Mouse (Mus musculus): ENCODE results near the gene Cyp46a1. TPM values are rescaled to one million over a fixed set of nuclear protein-coding genes. Genes with fewer than 3 reads are reported as not detected.

The Cyp46a1 gene
- polyA plus RNA-seq, 1 experiment from 2014 or later = 24.6 TPM

DNA sequence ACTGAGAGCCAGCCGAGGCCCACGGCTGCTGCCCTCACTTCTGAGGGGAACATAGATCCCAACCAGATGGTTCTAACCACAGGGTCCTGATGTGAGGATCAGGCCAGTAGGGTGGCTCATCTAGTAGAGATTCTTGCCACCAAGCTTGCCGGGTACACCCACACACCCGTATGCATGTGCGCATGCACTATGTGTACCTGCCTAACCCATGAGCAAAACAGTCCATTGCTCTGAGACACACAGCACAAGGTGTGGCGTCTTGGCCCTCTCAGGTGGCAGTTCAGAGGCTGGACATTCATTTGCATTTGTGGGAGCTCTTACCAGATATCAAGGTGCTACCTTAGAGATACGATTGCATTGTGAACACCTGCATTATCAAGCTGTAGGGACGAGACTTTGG lies 14.0 kb downstream of the Cyp46a1 start:
- H3K9ac ChIP-seq = no peak overlapping the region
- no peak for ATAC-seq (ENCODE audit: low FRiP score)
- no peak overlapping the region for H3K4me2 ChIP-seq
- H3K4me1 ChIP-seq = peaks cover 9% of the 10 kb centered on the region; the same call in 1 of the 2 replicates
- H3K36me3 ChIP-seq (replicated peaks) = no peaks in the 10 kb centered on the region
- H3K4me3 ChIP-seq (replicated peaks) = no peak overlapping the region
- peaks cover 31% of the 10 kb centered on the region for H3K27me3 ChIP-seq
- H3K27ac ChIP-seq = no peak overlapping the region
- no peaks in the 10 kb centered on the region for H3K9me3 ChIP-seq
- WGBS = 81% methylated on average over 8 of the region's 8 CpGs

DNA sequence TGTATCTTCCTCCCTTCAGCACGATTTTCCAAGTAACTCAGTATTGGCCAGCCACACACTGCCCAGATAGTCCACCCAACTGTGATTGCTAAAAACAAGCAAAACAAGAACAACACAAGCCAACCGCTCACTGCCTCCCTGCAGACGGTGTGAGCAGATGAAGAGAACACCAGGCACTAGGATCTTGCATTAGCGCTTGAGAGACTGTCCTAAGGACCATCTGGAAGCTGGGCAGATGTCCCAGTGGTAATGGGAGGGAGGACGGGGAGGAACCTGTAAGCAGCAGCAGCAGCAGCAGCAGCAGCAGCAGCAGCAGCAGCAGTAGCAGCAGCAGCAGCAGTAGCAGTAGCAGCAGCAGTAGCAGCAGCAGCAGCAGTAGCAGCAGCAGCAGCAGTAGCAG lies 14.8 kb downstream of the Cyp46a1 start:
- H3K27ac ChIP-seq = no peak overlapping the region
- H3K27me3 ChIP-seq = peaks cover 39% of the 10 kb centered on the region
- WGBS = 79% methylated on average over 5 of the region's 5 CpGs
- no peaks in the 10 kb centered on the region for H3K9me3 ChIP-seq
- H3K4me1 ChIP-seq = peaks cover 9% of the 10 kb centered on the region; the same call in 1 of the 2 replicates
- no peak overlapping the region for H3K4me2 ChIP-seq
- H3K4me3 ChIP-seq (replicated peaks) = no peak overlapping the region
- H3K9ac ChIP-seq = no peak overlapping the region
- H3K36me3 ChIP-seq (replicated peaks) = no peaks in the 10 kb centered on the region
- no peak for ATAC-seq (ENCODE audit: low FRiP score)

DNA sequence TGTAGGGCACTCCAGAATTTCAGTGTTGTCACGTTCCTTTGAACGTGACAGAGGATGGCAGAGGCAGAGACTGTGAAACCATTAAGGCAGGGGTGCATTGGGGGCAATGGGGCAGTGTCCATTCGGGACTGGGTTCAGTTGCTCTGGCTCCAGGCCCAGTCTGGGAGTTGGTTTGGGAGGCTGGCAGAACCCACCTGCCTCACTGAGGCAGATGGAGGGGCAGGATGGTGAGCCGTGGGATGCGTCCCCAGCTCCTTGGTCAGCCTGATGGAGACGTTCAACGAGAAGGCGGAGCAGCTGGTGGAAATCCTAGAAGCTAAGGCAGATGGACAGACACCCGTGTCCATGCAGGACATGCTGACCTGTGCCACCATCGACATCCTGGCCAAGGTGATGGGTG lies 16.8 kb downstream of the Cyp46a1 start:
- no peak overlapping the region for H3K4me3 ChIP-seq (replicated peaks)
- H3K9ac ChIP-seq = no peak overlapping the region
- no peak for ATAC-seq (ENCODE audit: low FRiP score)
- H3K4me1 ChIP-seq = peaks cover 9% of the 10 kb centered on the region; the same call in 1 of the 2 replicates
- H3K27me3 ChIP-seq = peaks cover 44% of the 10 kb centered on the region
- no peak overlapping the region for H3K4me2 ChIP-seq
- WGBS = 92% methylated on average over 10 of the region's 10 CpGs
- H3K36me3 ChIP-seq (replicated peaks) = 0 out of 2 replicates have a peak, but pooled peaks cover 3% of the 10 kb centered on the region
- peaks cover 3% of the 10 kb centered on the region; the same call in 1 of the 2 replicates for H3K9me3 ChIP-seq
- no peak overlapping the region for H3K27ac ChIP-seq

DNA sequence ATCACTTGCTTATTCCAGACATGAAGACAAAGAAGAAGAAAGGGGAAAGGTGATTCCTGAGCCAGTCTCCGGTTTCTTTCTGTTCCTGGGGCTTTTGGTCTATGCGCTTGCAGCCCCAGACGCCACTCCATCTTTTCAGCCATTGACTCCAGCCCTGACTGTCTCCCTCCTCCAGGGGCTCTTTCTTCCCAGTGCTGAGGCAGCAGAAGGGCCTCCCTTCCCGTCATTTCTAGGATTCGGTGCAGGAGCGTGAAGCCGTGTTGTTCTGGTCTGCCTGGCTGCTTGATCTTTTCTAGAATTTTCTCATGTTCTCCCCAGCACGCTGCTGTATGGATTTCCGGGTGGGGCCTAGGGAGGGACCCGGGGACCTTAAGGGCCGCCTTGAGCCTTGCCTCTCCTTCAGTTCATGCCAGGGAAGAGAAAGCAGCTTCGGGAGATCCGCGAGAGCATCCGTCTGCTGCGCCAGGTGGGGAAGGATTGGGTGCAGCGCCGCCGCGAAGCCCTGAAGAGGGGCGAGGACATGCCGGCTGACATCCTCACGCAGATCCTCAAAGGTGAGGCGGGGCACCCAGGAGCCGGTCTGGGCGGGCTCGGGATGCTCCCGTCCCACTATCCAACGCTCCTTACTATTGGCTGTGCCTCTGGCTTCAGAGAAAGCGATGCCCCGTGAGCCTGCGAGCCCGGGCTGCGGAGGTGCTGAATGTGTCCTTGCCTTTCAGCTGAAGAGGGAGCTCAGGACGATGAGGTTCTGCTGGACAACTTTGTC lies 18.4 kb downstream of the Cyp46a1 start:
- WGBS = 11% methylated on average over 35 of the region's 35 CpGs
- Histone ChIP-seq H3K9ac (peak overlapping the region; percentile 22; the same call in 1 of the 2 replicates), H3K4me2 (peak overlapping the region; percentile 47), H3K27ac (no peak overlapping the region), H3K27me3 (peaks cover 44% of the 10 kb centered on the region), H3K4me3 (replicated peaks) (peak overlapping the region; percentile 23), H3K36me3 (replicated peaks) (0 out of 2 replicates have a peak, but pooled peaks cover 5% of the 10 kb centered on the region), H3K9me3 (peaks cover 6% of the 10 kb centered on the region; the same call in 1 of the 2 replicates), H3K4me1 (peaks cover 9% of the 10 kb centered on the region; the same call in 1 of the 2 replicates)
- ATAC-seq (ENCODE audit: low FRiP score) = no peak

DNA sequence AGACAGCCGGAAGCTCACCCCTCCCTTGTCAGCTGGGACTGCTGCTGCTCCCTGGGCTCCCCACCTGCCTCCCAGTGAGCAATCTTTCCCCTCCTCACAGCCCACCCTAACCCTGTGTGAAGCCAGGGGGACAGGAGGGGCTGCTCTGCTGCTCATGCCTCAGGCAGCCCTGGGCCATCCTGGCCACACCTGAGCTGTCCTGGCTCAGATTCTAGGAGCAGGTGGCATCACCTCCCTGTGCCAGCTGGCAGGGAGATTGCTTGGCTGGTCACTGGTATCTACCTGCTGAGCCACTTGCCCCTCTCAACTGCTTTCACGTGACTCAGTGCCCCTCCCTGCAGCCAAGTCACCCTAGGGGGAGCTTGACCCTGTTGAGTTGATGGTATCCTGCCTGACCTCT lies 20.1 kb downstream of the Cyp46a1 start:
- Histone ChIP-seq H3K9me3 (peaks cover 6% of the 10 kb centered on the region; the same call in 1 of the 2 replicates), H3K4me3 (replicated peaks) (no peak overlapping the region), H3K27me3 (peaks cover 44% of the 10 kb centered on the region), H3K4me1 (peaks cover 9% of the 10 kb centered on the region; the same call in 1 of the 2 replicates), H3K9ac (no peak overlapping the region), H3K27ac (no peak overlapping the region), H3K4me2 (no peak overlapping the region), H3K36me3 (replicated peaks) (0 out of 2 replicates have a peak, but pooled peaks cover 5% of the 10 kb centered on the region)
- ATAC-seq (ENCODE audit: low FRiP score) = no peak
- 64% methylated on average over 2 of the region's 2 CpGs for WGBS

DNA sequence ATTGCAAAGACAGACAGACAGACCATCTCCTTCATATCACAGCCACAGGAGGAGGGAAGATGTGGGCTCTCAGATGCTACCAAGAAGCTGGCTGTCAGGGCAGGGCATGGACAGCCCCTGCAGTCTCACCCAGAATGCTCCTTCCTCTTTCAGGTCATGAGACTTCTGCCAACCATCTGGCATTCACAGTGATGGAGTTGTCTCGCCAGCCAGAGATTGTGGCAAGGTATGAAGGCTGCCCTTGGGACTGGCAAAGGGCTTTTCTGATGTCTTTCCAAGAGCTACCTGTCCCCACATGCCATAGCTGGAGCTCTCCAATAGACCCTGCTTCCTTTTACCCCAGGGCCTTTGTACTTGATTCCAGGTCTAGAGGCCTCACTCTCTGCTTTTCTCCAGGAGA lies 21.1 kb downstream of the Cyp46a1 start:
- Histone ChIP-seq H3K9ac (no peak overlapping the region), H3K4me1 (peaks cover 9% of the 10 kb centered on the region; the same call in 1 of the 2 replicates), H3K27ac (no peak overlapping the region), H3K4me3 (replicated peaks) (no peak overlapping the region), H3K27me3 (peaks cover 41% of the 10 kb centered on the region), H3K9me3 (peaks cover 6% of the 10 kb centered on the region; the same call in 1 of the 2 replicates), H3K36me3 (replicated peaks) (0 out of 2 replicates have a peak, but pooled peaks cover 5% of the 10 kb centered on the region), H3K4me2 (no peak overlapping the region)
- no peak for ATAC-seq (ENCODE audit: low FRiP score)
- 83% methylated on average over 1 of the region's 1 CpGs for WGBS

DNA sequence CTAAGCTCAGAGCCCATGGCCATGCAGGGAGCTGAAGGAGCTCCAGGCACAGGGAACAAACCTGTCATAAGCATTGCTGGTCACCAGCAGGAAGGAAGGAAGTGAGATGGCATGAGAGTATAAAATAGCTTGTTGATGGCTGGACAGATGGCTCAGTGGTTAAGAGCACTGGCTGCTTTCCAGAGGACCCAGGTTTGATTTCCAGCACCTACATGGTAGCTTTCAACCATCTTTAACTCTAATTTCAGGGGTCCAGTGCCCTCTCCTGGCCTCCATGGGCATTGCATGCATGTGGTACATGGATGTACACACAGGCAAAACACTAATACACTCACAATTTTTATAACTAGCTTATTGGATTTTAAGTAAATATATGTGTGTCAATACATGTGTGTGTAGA lies 21.8 kb downstream of the Cyp46a1 start:
- no peak overlapping the region for H3K4me3 ChIP-seq (replicated peaks)
- H3K9ac ChIP-seq = no peak overlapping the region
- no peak overlapping the region for H3K4me2 ChIP-seq
- no peak overlapping the region for H3K27ac ChIP-seq
- H3K9me3 ChIP-seq = peaks cover 6% of the 10 kb centered on the region; the same call in 1 of the 2 replicates
- peaks cover 35% of the 10 kb centered on the region for H3K27me3 ChIP-seq
- peaks cover 9% of the 10 kb centered on the region; the same call in 1 of the 2 replicates for H3K4me1 ChIP-seq
- ATAC-seq (ENCODE audit: low FRiP score) = no peak
- H3K36me3 ChIP-seq (replicated peaks) = 0 out of 2 replicates have a peak, but pooled peaks cover 5% of the 10 kb centered on the region

DNA sequence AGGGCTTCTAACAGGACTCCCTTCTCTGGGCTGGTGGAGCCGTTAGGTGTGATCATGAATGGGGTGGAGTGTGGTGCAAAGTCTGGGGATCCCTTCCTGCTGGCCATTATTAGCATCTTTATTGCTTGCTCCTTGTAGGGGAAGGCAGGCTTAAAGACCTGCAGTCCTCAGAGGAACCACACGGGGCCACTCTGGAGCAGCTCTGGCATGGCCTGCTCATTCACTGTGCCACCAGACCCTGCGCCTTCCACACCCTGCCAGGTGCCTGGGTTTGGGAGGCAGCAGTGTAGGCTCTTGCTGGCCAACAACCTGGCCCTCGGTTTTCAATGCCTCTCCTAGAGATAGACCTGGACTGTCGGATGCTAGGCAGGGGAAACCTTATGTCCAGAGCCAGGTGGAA lies 29.6 kb downstream of the Cyp46a1 start:
- Histone ChIP-seq H3K4me1 (peaks cover 14% of the 10 kb centered on the region), H3K27me3 (no peaks in the 10 kb centered on the region; the same call in 1 of the 2 replicates), H3K9me3 (no peaks in the 10 kb centered on the region), H3K9ac (no peak overlapping the region), H3K36me3 (replicated peaks) (no peaks in the 10 kb centered on the region), H3K4me2 (no peak overlapping the region), H3K4me3 (replicated peaks) (no peak overlapping the region), H3K27ac (no peak overlapping the region)
- peak; percentile 89 for ATAC-seq (ENCODE audit: low FRiP score)
- 4% methylated on average over 5 of the region's 5 CpGs for WGBS

DNA sequence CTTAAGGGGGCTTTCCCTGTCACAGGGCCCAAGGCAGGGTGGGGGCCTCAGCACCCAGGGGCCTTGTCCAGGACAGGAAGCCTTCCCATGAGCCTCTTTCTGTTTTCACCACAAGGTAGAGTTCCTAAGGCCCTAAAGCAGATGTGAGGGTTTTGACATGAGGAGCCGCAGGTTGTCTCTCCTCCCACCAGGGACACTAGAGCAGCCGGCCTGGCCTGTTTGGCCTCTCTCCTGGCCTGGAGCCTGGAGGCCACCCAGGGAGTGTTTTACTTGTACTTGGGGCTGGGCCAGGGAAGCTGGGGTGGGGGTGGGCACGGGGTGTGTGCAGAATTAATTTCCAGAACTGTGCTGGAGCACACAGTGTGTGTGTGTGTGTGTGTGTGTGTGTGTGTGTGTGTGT lies 31.2 kb downstream of the Cyp46a1 start:
- Histone ChIP-seq H3K9ac (no peak overlapping the region), H3K9me3 (no peaks in the 10 kb centered on the region), H3K4me1 (peaks cover 14% of the 10 kb centered on the region), H3K4me3 (replicated peaks) (no peak overlapping the region), H3K27me3 (no peaks in the 10 kb centered on the region; the same call in 1 of the 2 replicates), H3K27ac (no peak overlapping the region), H3K36me3 (replicated peaks) (no peaks in the 10 kb centered on the region), H3K4me2 (no peak overlapping the region)
- ATAC-seq (ENCODE audit: low FRiP score) = no peak
- 33% methylated on average over 3 of the region's 3 CpGs for WGBS

DNA sequence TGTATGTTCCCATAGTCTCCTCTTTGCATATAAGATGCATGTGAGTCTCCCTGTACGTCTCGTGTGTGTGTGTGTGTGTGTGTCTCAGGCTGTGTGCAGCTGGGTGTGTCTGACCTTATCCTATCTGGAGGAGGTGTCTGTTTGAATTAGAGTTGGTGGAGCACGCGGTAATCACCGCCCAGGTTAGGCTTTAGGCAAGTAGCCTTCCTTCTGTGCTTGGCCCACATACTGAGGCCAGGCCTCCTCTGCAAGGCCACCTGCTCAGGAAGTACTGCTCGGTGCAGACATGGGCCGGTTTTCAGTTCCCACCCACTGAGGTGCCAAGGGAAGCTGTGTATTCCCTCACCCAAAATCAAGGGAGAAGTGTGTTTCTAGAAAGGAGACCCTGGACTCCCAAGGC lies 31.7 kb downstream of the Cyp46a1 start:
- Histone ChIP-seq H3K4me2 (no peak overlapping the region), H3K27me3 (no peaks in the 10 kb centered on the region; the same call in 1 of the 2 replicates), H3K9ac (no peak overlapping the region), H3K27ac (no peak overlapping the region), H3K9me3 (no peaks in the 10 kb centered on the region), H3K36me3 (replicated peaks) (no peaks in the 10 kb centered on the region), H3K4me1 (peaks cover 16% of the 10 kb centered on the region), H3K4me3 (replicated peaks) (no peak overlapping the region)
- WGBS = 79% methylated on average over 7 of the region's 7 CpGs
- ATAC-seq (ENCODE audit: low FRiP score) = no peak

DNA sequence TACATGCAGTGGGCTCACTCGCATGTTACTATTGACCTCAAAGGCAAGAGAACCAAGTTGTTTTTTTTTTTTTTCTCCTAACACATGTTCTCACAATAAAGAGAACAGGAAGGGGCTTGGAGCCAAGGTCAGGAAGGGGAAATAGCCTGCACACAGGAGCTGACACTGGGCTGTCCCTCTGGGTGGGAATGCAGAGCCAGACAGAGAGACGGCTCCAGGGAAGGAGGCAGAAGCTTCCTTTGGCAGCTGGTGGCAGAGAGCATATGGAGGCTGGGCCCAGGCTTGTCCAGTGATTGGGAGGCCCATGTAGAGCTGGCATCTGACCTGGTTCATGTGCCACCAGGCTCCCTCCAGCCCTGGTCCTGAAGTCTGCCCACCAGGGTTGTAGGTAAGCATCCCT lies 33.7 kb downstream of the Cyp46a1 start:
- Histone ChIP-seq H3K4me1 (peaks cover 17% of the 10 kb centered on the region), H3K27ac (no peak overlapping the region), H3K4me3 (replicated peaks) (no peak overlapping the region), H3K4me2 (no peak overlapping the region), H3K9me3 (no peaks in the 10 kb centered on the region), H3K36me3 (replicated peaks) (no peaks in the 10 kb centered on the region), H3K27me3 (no peaks in the 10 kb centered on the region; the same call in 1 of the 2 replicates), H3K9ac (no peak overlapping the region)
- no peak for ATAC-seq (ENCODE audit: low FRiP score)
- WGBS = 96% methylated on average over 2 of the region's 2 CpGs

DNA sequence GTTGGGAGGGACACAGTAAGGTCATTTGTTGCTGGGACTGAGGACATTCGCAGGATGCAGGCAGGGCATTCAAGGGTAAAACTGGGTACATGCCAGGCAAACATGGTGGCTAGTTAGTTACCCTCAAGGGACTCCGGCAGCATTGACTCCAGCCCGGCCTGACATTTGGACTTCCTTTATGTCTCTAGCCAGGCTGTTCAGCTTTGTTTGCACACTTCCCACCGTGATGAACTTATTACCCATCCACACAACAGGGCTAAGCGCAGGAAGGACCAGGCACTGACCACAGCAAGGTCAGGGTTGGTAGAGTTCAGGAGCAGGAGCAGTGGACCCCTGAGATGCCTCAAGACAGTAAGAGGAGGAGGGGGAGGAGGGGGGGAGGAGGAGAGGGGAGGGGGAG lies 34.7 kb downstream of the Cyp46a1 start:
- Histone ChIP-seq H3K4me2 (no peak overlapping the region), H3K4me1 (peaks cover 16% of the 10 kb centered on the region), H3K9me3 (no peaks in the 10 kb centered on the region), H3K27me3 (no peaks in the 10 kb centered on the region; the same call in 1 of the 2 replicates), H3K9ac (no peak overlapping the region), H3K27ac (no peak overlapping the region), H3K4me3 (replicated peaks) (no peak overlapping the region), H3K36me3 (replicated peaks) (no peaks in the 10 kb centered on the region)
- ATAC-seq (ENCODE audit: low FRiP score) = no peak
- 68% methylated on average over 5 of the region's 5 CpGs for WGBS

All from forebrain, embryonic 12.5 days (tissue).